Mouse (Mus musculus) brain, embryonic 14.5 days (tissue): ENCODE measurements around the gene Grk5.

Experiments
- CTCF ChIP-seq: fragments of 200-500 bp; IDR thresholded peaks from 2 replicates; pipeline ENCODE4 v1.5.1; 2012; ENCODE audit warnings: inconsistent platforms, mild to moderate bottlenecking, moderate library complexity, borderline replicate concordance; ENCODE audit not compliant: insufficient read depth, insufficient read length; ENCODE audit errors: extremely low read depth
- POLR2A ChIP-seq: fragments of 200-500 bp; IDR thresholded peaks from 2 replicates; pipeline ENCODE4 v1.6.1; 2012; ENCODE audit warnings: mild to moderate bottlenecking, inconsistent platforms, borderline replicate concordance; ENCODE audit not compliant: poor library complexity, insufficient read depth, insufficient read length, severe bottlenecking; ENCODE audit errors: extremely low read depth

DNA sequence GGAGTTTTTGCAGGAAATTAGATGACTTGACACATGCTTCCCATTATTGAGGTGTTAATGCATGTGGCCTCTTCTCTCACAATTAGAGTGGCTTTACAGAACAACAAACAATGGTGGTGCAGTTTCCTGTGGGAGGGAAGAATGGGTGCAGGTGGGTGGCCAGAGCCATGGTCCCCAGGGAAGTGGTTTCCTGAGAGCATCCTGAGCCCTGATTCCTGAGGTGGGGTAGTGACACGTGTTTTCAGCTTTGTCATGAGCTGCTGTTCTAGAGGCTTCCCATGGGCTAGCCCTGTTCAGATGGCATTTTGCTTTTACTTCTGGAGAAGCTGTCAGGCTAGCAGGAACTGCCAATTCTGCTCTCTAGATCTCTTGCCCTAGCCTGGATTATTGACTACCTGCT is 59.4 kb downstream of the Grk5 start:
- TF ChIP-seq CTCF (no peak), POLR2A (no peak)
